Mouse (Mus musculus) intestine, postnatal 0 days (tissue): Measurements from ENCODE around the gene I0C0044D17Rik. TPM values are rescaled to one million over a fixed set of nuclear protein-coding genes. Genes with fewer than 3 reads are reported as not detected.

Source experiments
- ATAC-seq: fragments of 200-750 bp; cut with Nextera tagmentation; 2 replicates; pipeline ENCODE4 v1.8.0; 2017; ENCODE audit warnings: mild to moderate bottlenecking, moderate TSS enrichment, moderate library complexity
- H3K27ac ChIP-seq: fragments of 300-500 bp; sonication (generic); 2 replicates; pipeline ENCODE4 v1.5.1; 2014; ENCODE audit warnings: mild to moderate bottlenecking, low read depth, low read length, moderate library complexity
- H3K27me3 ChIP-seq: fragments of 300-500 bp; sonication (generic); replicated peaks from 2 replicates; pipeline ENCODE4 v1.6.1; 2014; ENCODE audit warnings: low read length, mixed read lengths; ENCODE audit not compliant: control insufficient read depth, insufficient read depth
- H3K36me3 ChIP-seq: fragments of 300-500 bp; sonication (generic); 2 replicates; pipeline ENCODE4 v1.6.1; 2014; ENCODE audit warnings: mild to moderate bottlenecking, moderate library complexity; ENCODE audit not compliant: control insufficient read depth, insufficient read depth
- H3K4me1 ChIP-seq: fragments of 300-500 bp; sonication (generic); replicated peaks from 2 replicates; pipeline ENCODE4 v1.6.1; 2014; ENCODE audit warnings: antibody characterized with exemption, low read length, mixed read lengths; ENCODE audit not compliant: control insufficient read depth, insufficient read depth
- H3K4me2 ChIP-seq: fragments of 300-500 bp; sonication (generic); replicated peaks from 2 replicates; pipeline ENCODE4 v1.6.1; 2014; ENCODE audit warnings: low read depth, mild to moderate bottlenecking, moderate library complexity
- H3K4me3 ChIP-seq: fragments of 300-500 bp; sonication (generic); 2 replicates; pipeline ENCODE4 v1.5.1; 2014; ENCODE audit warnings: low read depth, low read length
- H3K9ac ChIP-seq: fragments of 300-500 bp; sonication (generic); 2 replicates; pipeline ENCODE4 v1.6.1; 2014; ENCODE audit warnings: mild to moderate bottlenecking, low read depth, low read length
- H3K9me3 ChIP-seq: fragments of 300-500 bp; sonication (generic); 2 replicates; pipeline ENCODE4 v1.6.1; 2016; ENCODE audit warnings: mixed run types; ENCODE audit not compliant: control insufficient read depth
- CTCF ChIP-seq: sonication (generic); IDR thresholded peaks from 2 replicates; pipeline ENCODE4 v1.5.1; 2016; ENCODE audit warnings: low read depth, mild to moderate bottlenecking, control low read depth, antibody characterized with exemption, moderate library complexity
- WGBS: fragments of 180-500 bp; shearing (Covaris S2); extraction: QIAGEN DNeasy Blood & Tissue Kit; methylation state at CpG from one replicate; pipeline ENCODE4 v1.1.7; 2014; 5-methylcytosine and 5-hydroxymethylcytosine counted together
- polyA plus RNA-seq: library from polyadenylated mRNA; unstranded; fragments of >200 nt; fragmentation: Nextera tagmentation; extraction: Ambion mirVana; gene quantifications from 2 replicates; pipeline ENCODE4 v1.2.1, GENCODE M21; 2015

I0C0044D17Rik gene
- polyA plus RNA-seq, 1 experiment from 2014 or later: not detected

DNA sequence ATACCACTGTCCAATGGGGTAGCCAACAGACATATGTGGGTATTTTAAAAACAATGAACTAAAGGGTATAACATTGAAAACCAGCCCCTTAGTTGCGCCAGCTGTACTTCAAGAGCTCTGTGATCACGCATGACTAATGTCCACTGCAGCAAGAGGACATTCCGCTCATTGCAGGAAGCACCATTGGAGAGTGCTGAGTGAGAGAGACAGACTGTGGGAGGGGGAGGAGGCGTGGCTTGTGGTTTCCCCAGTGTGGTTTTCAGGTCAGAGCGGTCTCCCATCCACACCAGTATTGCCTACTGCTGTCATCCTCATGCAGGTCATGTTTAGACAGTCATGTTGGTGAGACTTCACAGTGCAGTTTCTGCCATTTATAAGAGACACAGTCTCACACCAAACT is 12.9 kb upstream of the I0C0044D17Rik start:
- no peak for ATAC-seq
- Histone ChIP-seq H3K4me2 (no peak overlapping the region), H3K27ac (no peak overlapping the region), H3K4me1 (no peaks in the 10 kb centered on the region), H3K9ac (no peak overlapping the region), H3K9me3 (no peaks in the 10 kb centered on the region), H3K4me3 (no peak overlapping the region), H3K36me3 (no peaks in the 10 kb centered on the region), H3K27me3 (no peaks in the 10 kb centered on the region)
- TF ChIP-seq CTCF: no peak
- WGBS: 41% methylated on average over 5 of the region's 5 CpGs

DNA sequence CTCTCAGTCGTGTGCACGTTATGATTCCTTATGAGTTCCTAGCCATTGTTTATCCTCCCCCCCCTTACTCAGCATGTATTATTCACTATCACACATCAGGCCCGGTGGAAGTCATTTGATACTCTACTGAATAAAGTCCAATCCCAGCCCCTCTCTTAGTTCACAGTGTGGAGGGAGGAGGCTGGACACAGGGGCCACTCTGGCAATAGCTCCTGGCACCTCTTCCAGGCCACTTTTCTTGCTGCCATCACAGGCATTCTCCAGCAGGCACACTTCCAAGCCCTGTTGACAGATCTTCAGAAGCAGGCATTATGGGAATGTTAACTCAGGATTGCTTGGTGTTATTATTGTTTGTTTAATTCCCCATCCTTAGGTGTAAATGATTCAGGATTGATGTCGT is 11.1 kb upstream of the I0C0044D17Rik start:
- TF ChIP-seq CTCF: no peak
- 44% methylated on average over 4 of the region's 4 CpGs for WGBS
- no peak overlapping the region for H3K9ac ChIP-seq
- no peak overlapping the region for H3K4me3 ChIP-seq
- no peak for ATAC-seq
- H3K9me3 ChIP-seq: no peaks in the 10 kb centered on the region
- no peaks in the 10 kb centered on the region for H3K4me1 ChIP-seq
- no peak overlapping the region for H3K4me2 ChIP-seq
- H3K27ac ChIP-seq: no peak overlapping the region
- no peaks in the 10 kb centered on the region for H3K27me3 ChIP-seq
- no peaks in the 10 kb centered on the region for H3K36me3 ChIP-seq

DNA sequence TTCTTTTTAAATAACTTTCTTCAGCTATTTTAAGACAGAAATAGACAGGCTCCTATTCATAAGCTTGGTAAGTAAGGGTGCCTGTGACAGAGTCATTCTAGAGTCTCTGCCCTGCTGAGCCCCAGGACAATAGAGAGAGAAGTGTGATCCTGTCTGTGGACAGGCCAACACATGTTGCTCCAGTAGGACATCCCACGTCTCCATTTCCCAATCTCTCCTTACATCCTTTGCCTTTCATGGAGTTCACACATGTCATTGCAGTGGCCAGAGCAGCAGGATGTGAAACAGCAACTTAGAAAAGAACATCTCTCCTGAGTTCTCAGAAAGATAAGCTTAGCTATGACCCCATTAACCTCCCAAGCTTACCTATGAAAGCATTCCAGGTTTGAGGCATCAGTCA is 8.1 kb upstream of the I0C0044D17Rik start:
- H3K9me3 ChIP-seq: no peaks in the 10 kb centered on the region
- no peak overlapping the region for H3K4me3 ChIP-seq
- H3K27me3 ChIP-seq: no peaks in the 10 kb centered on the region
- no peak overlapping the region for H3K4me2 ChIP-seq
- TF ChIP-seq CTCF: no peak
- ATAC-seq: no peak
- no peaks in the 10 kb centered on the region for H3K4me1 ChIP-seq
- no peak overlapping the region for H3K9ac ChIP-seq
- H3K27ac ChIP-seq: no peak overlapping the region
- no peaks in the 10 kb centered on the region for H3K36me3 ChIP-seq
- WGBS: 48% methylated on average over 1 of the region's 1 CpGs

DNA sequence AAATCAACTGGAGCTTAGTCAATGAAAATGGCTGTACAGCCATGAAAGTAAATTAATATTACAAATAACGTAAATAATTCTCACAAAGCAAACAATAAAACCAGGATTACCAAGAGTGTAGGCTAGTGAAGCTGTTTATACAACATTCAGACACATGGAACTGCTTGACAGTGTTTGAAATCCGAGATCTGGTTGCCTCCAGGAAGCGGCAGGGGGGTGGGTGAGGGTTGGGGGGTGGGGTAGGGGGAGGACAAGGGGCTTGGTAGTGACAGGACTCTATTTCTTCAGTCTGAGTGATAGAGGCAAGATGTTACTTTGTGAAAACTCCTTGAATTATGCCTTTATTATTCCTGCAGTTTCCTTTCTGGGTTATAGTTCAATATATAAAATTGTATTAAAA is 3.1 kb upstream of the I0C0044D17Rik start:
- no peaks in the 10 kb centered on the region for H3K27me3 ChIP-seq
- no peak overlapping the region for H3K4me2 ChIP-seq
- H3K36me3 ChIP-seq: no peaks in the 10 kb centered on the region
- H3K9ac ChIP-seq: no peak overlapping the region
- no peak overlapping the region for H3K4me3 ChIP-seq
- H3K27ac ChIP-seq: no peak overlapping the region
- no peak for ATAC-seq
- no peak for TF ChIP-seq CTCF
- H3K4me1 ChIP-seq: no peaks in the 10 kb centered on the region
- H3K9me3 ChIP-seq: no peaks in the 10 kb centered on the region
- 46% methylated on average over 3 of the region's 3 CpGs for WGBS

DNA sequence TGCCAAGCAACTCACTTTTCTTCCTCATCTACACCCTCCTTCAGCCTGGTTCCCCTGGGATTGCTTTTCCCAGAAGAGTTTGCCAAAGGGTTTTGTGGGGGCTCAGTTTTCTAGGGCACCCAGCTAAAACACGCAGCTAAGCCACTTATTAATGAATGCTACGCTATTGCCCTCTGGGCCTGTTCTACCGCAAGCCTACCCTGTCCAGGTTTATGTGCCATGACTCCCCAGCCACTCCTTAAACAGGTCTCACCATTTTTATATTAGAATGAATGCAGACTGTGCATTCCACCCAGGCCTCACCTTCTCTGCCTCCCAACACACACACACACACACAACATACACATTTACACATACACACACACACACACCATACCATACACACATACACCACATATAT is 593 bp downstream of the I0C0044D17Rik start:
- Histone ChIP-seq H3K36me3 (no peaks in the 10 kb centered on the region), H3K9me3 (no peaks in the 10 kb centered on the region), H3K4me2 (no peak overlapping the region), H3K27me3 (no peaks in the 10 kb centered on the region), H3K4me3 (no peak overlapping the region), H3K27ac (no peak overlapping the region), H3K9ac (no peak overlapping the region), H3K4me1 (no peaks in the 10 kb centered on the region)
- WGBS: 83% methylated on average over 3 of the region's 3 CpGs
- no peak for ATAC-seq
- no peak for TF ChIP-seq CTCF

DNA sequence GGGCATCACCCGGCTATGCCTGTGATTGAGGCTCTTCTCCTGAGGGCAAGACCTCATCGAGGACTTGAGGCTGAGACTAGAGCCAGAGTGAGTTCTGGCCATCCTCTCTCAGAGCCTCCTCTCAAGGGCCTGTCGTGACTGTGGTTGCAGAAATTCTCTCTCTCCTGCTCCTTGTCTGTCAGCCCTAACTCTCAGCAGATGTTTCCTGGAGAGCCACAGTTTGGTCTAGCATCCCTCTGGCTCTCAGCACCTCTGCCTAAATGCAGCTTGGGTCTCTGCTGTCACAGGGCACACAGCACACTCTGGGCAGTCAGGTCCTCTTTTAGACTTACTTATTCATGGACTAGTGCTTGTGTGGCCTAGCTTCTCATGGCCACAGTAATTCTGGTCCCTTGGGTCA is 1.2 kb downstream of the I0C0044D17Rik start:
- ATAC-seq: no peak
- H3K9me3 ChIP-seq: no peaks in the 10 kb centered on the region
- no peak overlapping the region for H3K9ac ChIP-seq
- peaks cover 3% of the 10 kb centered on the region; the same call in 1 of the 2 replicates for H3K27me3 ChIP-seq
- no peaks in the 10 kb centered on the region for H3K36me3 ChIP-seq
- H3K4me2 ChIP-seq: no peak overlapping the region
- 66% methylated on average over 3 of the region's 3 CpGs for WGBS
- H3K4me3 ChIP-seq: no peak overlapping the region
- TF ChIP-seq CTCF: no peak
- no peaks in the 10 kb centered on the region for H3K4me1 ChIP-seq
- no peak overlapping the region for H3K27ac ChIP-seq

DNA sequence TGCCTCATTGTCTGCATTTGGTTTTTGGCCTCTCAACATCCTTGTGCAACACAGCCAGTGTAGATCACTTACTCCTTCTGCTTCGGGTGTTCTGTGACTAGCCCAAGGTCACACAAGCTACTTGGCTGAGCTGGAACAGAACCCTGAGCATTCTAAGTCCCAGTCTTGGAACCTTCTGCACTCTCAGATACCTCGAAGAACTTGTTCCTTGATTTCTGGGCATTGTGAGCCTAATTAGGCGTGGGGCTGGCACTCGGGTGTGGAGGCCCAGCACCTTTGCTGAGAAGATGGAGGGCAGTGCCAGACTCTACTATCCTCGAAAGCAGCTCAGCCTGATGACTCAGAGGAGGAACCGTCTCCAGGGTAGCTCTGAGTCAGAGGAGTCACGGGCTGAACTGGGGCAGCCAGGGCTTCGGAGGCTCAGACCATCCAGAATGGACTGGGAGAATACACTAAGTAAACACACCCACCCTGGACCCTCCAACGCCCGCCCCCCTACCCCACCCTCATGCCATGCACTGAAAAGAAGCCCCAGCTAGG is 4.4 kb downstream of the I0C0044D17Rik start:
- peaks cover 14% of the 10 kb centered on the region for H3K27me3 ChIP-seq
- WGBS: 62% methylated on average over 10 of the region's 10 CpGs
- H3K4me2 ChIP-seq: no peak overlapping the region
- H3K9ac ChIP-seq: no peak overlapping the region
- no peaks in the 10 kb centered on the region for H3K4me1 ChIP-seq
- H3K9me3 ChIP-seq: no peaks in the 10 kb centered on the region
- H3K27ac ChIP-seq: no peak overlapping the region
- no peak overlapping the region for H3K4me3 ChIP-seq
- no peak for TF ChIP-seq CTCF
- no peak for ATAC-seq
- no peaks in the 10 kb centered on the region for H3K36me3 ChIP-seq
